Mouse (Mus musculus) heart, embryonic 14.5 days (tissue): ENCODE data around the gene Cbll1. TPM values are rescaled to one million over a fixed set of nuclear protein-coding genes. Genes with fewer than 3 reads are reported as not detected.
"Not testable (repeated sequence)": the region's sequence is repeated elsewhere in the genome, so short reads cannot be mapped to it uniquely, and the experiment has no call there.

Experiments
- ATAC-seq: fragments of 200-750 bp; cut with Nextera tagmentation; 2 replicates; pipeline ENCODE4 v1.8.0; 2017; ENCODE audit warnings: low read depth, moderate TSS enrichment; ENCODE audit not compliant: insufficient number of reproducible peaks, insufficient read depth, low FRiP score
- H3K27ac ChIP-seq, 2 experiments: fragments of 200-500 bp in 1 of 2; fragments of 300-500 bp in 1 of 2; sonication (generic) in 1 of 2; replicated peaks in 1 of 2; 2 replicates each; pipeline ENCODE4 v1.5.1; 2012 to 2014; ENCODE audit warnings: low read depth in 2 of 2, low read length in 2 of 2, control low read depth in 1 of 2, mild to moderate bottlenecking in 1 of 2, mixed read lengths in 1 of 2; ENCODE audit not compliant: control insufficient read depth in 1 of 2, insufficient read depth in 1 of 2
- H3K27me3 ChIP-seq: fragments of 300-500 bp; sonication (generic); 2 replicates; pipeline ENCODE4 v1.6.1; 2014; ENCODE audit warnings: mild to moderate bottlenecking, low read length, control low read depth; ENCODE audit not compliant: control insufficient read depth, insufficient read depth
- H3K36me3 ChIP-seq: fragments of 300-500 bp; sonication (generic); 2 replicates; pipeline ENCODE4 v1.6.1; 2014; ENCODE audit warnings: mild to moderate bottlenecking, control low read depth, low read length, mixed read lengths; ENCODE audit not compliant: control insufficient read depth, insufficient read depth
- H3K4me1 ChIP-seq, 2 experiments: fragments of 200-500 bp in 1 of 2; fragments of 300-500 bp in 1 of 2; sonication (generic) in 1 of 2; 2 replicates each; pipeline ENCODE4 v1.6.1; 2012 to 2014; ENCODE audit warnings: low read length in 2 of 2, control low read depth in 1 of 2, mixed read lengths in 1 of 2; ENCODE audit not compliant: control insufficient read depth in 2 of 2, insufficient read depth in 2 of 2
- H3K4me2 ChIP-seq: fragments of 300-500 bp; sonication (generic); 2 replicates; pipeline ENCODE4 v1.6.1; 2014; ENCODE audit warnings: mild to moderate bottlenecking, low read length
- H3K4me3 ChIP-seq, 2 experiments: fragments of 200-500 bp in 1 of 2; fragments of 300-500 bp in 1 of 2; sonication (generic) in 1 of 2; 2 replicates each; pipeline ENCODE4 v1.5.1; 2012 to 2014; ENCODE audit warnings: low read length in 2 of 2, mild to moderate bottlenecking in 2 of 2, control low read depth in 1 of 2, low read depth in 1 of 2, moderate library complexity in 1 of 2; ENCODE audit not compliant: control insufficient read depth in 1 of 2, insufficient read depth in 1 of 2
- H3K9ac ChIP-seq: fragments of 300-500 bp; sonication (generic); 2 replicates; pipeline ENCODE4 v1.6.1; 2014; ENCODE audit warnings: mild to moderate bottlenecking, low read length
- H3K9me3 ChIP-seq: fragments of 300-500 bp; sonication (generic); 2 replicates; pipeline ENCODE4 v1.6.1; 2016; ENCODE audit warnings: low read length, control low read depth; ENCODE audit not compliant: control insufficient read depth
- WGBS: fragments of 180-500 bp; shearing (Covaris S2); extraction: QIAGEN DNeasy Blood & Tissue Kit; methylation state at CpG from one replicate; pipeline ENCODE4 v1.1.7; 2014; 5-methylcytosine and 5-hydroxymethylcytosine counted together
- polyA plus RNA-seq: library from polyadenylated mRNA; unstranded; fragments of >200 nt; fragmentation: Nextera tagmentation; extraction: Ambion mirVana; gene quantifications from 2 replicates; pipeline ENCODE4 v1.2.1, GENCODE M21; 2014

Gene Cbll1
- polyA plus RNA-seq, 1 experiment from 2014 or later: 10.8 TPM

GRCm38 (mm10) chr12:31478182-31478581, 21.2 kb downstream of the Cbll1 start:
- not testable (repeated sequence) for ATAC-seq, H3K9ac ChIP-seq, H3K27ac ChIP-seq, H3K9me3 ChIP-seq, H3K4me2 ChIP-seq, H3K27me3 ChIP-seq, H3K36me3 ChIP-seq, H3K4me3 ChIP-seq, H3K4me1 ChIP-seq
- 88% methylated on average over 6 of the region's 6 CpGs for WGBS

GRCm38 (mm10) chr12:31462615-31463014, 36.8 kb downstream of the Cbll1 start:
- Histone ChIP-seq H3K4me1 (no peaks in the 10 kb centered on the region; a peak in 1 of 4 replicates), H3K27me3 (no peaks in the 10 kb centered on the region), H3K36me3 (no peaks in the 10 kb centered on the region), H3K4me3 (no peak overlapping the region), H3K9ac (no peak overlapping the region), H3K27ac (no peak overlapping the region), H3K4me2 (no peak overlapping the region), H3K9me3 (no peaks in the 10 kb centered on the region)
- WGBS: 74% methylated on average over 4 of the region's 4 CpGs
- ATAC-seq: no peak

GRCm38 (mm10) chr12:31461371-31461770, 38.0 kb downstream of the Cbll1 start:
- Histone ChIP-seq H3K27me3 (no peaks in the 10 kb centered on the region), H3K4me3 (no peak overlapping the region), H3K4me2 (no peak overlapping the region), H3K4me1 (no peaks in the 10 kb centered on the region; a peak in 1 of 4 replicates), H3K36me3 (no peaks in the 10 kb centered on the region), H3K9ac (no peak overlapping the region), H3K9me3 (no peaks in the 10 kb centered on the region), H3K27ac (no peak overlapping the region)
- no peak for ATAC-seq
- WGBS: 90% methylated on average over 9 of the region's 9 CpGs

GRCm38 (mm10) chr12:31460270-31460669, 39.1 kb downstream of the Cbll1 start:
- not testable (repeated sequence) for H3K4me3 ChIP-seq, H3K27ac ChIP-seq, H3K36me3 ChIP-seq, H3K4me2 ChIP-seq, ATAC-seq, H3K27me3 ChIP-seq, H3K4me1 ChIP-seq, H3K9ac ChIP-seq, H3K9me3 ChIP-seq
- 42% methylated on average over 3 of the region's 3 CpGs for WGBS

GRCm38 (mm10) chr12:31458474-31458873, 40.9 kb downstream of the Cbll1 start:
- ATAC-seq: no peak
- no peaks in the 10 kb centered on the region for H3K36me3 ChIP-seq
- no peak overlapping the region for H3K27ac ChIP-seq
- no peaks in the 10 kb centered on the region for H3K27me3 ChIP-seq
- H3K4me2 ChIP-seq: no peak overlapping the region
- no peaks in the 10 kb centered on the region for H3K9me3 ChIP-seq
- H3K9ac ChIP-seq: no peak overlapping the region
- no peak overlapping the region for H3K4me3 ChIP-seq
- WGBS: 66% methylated on average over 4 of the region's 4 CpGs
- no peaks in the 10 kb centered on the region for H3K4me1 ChIP-seq

- WGBS: 77% methylated on average over 9 of the region's 9 CpGs
These were observed 43.1 kb downstream of the Cbll1 start for GRCm38 (mm10) chr12:31456271-31456670.

GRCm38 (mm10) chr12:31449341-31449740, 50.1 kb downstream of the Cbll1 start:
- no peak overlapping the region for H3K4me2 ChIP-seq
- peaks cover 0 to 3% of the 10 kb centered on the region in 2 experiments; a peak in 1 of 4 replicates for H3K4me1 ChIP-seq
- no peaks in the 10 kb centered on the region for H3K27me3 ChIP-seq
- H3K27ac ChIP-seq: no peak overlapping the region
- H3K9ac ChIP-seq: no peak overlapping the region
- H3K4me3 ChIP-seq: no peak overlapping the region
- H3K36me3 ChIP-seq: no peaks in the 10 kb centered on the region
- ATAC-seq: no peak
- H3K9me3 ChIP-seq: no peaks in the 10 kb centered on the region
- 80% methylated on average over 3 of the region's 3 CpGs for WGBS

More at GRCm38 (mm10) chr12:31456271-31456670, 43.1 kb downstream of the Cbll1 start:
- Histone ChIP-seq H3K36me3 (no peaks in the 10 kb centered on the region), H3K27me3 (no peaks in the 10 kb centered on the region), H3K4me1 (no peaks in the 10 kb centered on the region), H3K4me3 (no peak overlapping the region), H3K4me2 (no peak overlapping the region), H3K9ac (no peak overlapping the region), H3K27ac (no peak overlapping the region), H3K9me3 (no peaks in the 10 kb centered on the region)
- no peak for ATAC-seq

- H3K36me3 ChIP-seq: no peaks in the 10 kb centered on the region
- no peak overlapping the region for H3K27ac ChIP-seq
- H3K4me3 ChIP-seq: no peak overlapping the region
- no peak overlapping the region for H3K4me2 ChIP-seq
- H3K4me1 ChIP-seq: peaks cover 2 to 12% of the 10 kb centered on the region in 2 experiments; a peak in 3 of 4 replicates
- no peak for ATAC-seq
- H3K9ac ChIP-seq: no peak overlapping the region
- WGBS: 45% methylated on average over 6 of the region's 6 CpGs
- H3K9me3 ChIP-seq: no peaks in the 10 kb centered on the region
- no peaks in the 10 kb centered on the region for H3K27me3 ChIP-seq
These were observed 54.6 kb downstream of the Cbll1 start for GRCm38 (mm10) chr12:31444827-31445226.
